Mouse (Mus musculus): Measurements from ENCODE around the gene Mob3b. TPM values are rescaled to one million over a fixed set of nuclear protein-coding genes. Genes with fewer than 3 reads are reported as not detected.
A peak's percentile ranks its signal among the peaks of the same experiment; 100 is the strongest.

Mob3b gene
- polyA plus RNA-seq, 1 experiment from 2014 or later: 7.1 TPM

- Histone ChIP-seq H3K9ac (no peak overlapping the region), H3K4me3 (no peak overlapping the region), H3K4me2 (no peak overlapping the region), H3K9me3 (replicated peaks) (no peaks in the 10 kb centered on the region), H3K4me1 (peaks cover 5% of the 10 kb centered on the region), H3K27ac (no peak overlapping the region), H3K27me3 (replicated peaks) (no peaks in the 10 kb centered on the region), H3K36me3 (no peaks in the 10 kb centered on the region)
- ATAC-seq: no peak
- 57% methylated on average over 14 of the region's 14 CpGs for WGBS (ENCODE audit: insufficient replicate concordance)
Measured at GRCm38 (mm10) chr4:35105115-35105773, 52.0 kb downstream of the Mob3b start.

DNA sequence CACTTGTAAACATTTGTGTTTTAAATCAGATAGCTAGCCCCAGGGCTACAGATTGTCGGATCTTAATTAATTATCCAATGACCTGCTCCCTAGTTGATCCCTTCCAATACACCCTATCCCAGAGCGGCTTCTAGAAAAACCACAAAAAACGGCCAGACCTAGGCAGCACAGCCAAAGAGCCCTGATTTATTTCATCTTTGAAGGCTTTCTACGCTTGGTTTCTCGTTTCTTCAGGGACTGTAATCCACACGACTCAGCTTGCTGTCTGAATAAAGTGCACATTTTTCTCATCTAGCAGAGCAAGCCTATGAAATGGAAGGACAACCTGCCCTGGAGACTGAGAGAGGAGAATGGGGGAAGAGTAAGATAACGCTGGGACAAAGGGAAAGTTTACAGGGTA lies 56.1 kb downstream of the Mob3b start:
- Histone ChIP-seq H3K36me3 (no peaks in the 10 kb centered on the region), H3K27ac (no peak overlapping the region), H3K27me3 (replicated peaks) (no peaks in the 10 kb centered on the region), H3K4me1 (peaks cover 32% of the 10 kb centered on the region), H3K4me3 (no peak overlapping the region), H3K9me3 (replicated peaks) (no peaks in the 10 kb centered on the region), H3K9ac (no peak overlapping the region), H3K4me2 (no peak overlapping the region)
- ATAC-seq: no peak
- 53% methylated on average over 7 of the region's 7 CpGs for WGBS (ENCODE audit: insufficient replicate concordance)

DNA sequence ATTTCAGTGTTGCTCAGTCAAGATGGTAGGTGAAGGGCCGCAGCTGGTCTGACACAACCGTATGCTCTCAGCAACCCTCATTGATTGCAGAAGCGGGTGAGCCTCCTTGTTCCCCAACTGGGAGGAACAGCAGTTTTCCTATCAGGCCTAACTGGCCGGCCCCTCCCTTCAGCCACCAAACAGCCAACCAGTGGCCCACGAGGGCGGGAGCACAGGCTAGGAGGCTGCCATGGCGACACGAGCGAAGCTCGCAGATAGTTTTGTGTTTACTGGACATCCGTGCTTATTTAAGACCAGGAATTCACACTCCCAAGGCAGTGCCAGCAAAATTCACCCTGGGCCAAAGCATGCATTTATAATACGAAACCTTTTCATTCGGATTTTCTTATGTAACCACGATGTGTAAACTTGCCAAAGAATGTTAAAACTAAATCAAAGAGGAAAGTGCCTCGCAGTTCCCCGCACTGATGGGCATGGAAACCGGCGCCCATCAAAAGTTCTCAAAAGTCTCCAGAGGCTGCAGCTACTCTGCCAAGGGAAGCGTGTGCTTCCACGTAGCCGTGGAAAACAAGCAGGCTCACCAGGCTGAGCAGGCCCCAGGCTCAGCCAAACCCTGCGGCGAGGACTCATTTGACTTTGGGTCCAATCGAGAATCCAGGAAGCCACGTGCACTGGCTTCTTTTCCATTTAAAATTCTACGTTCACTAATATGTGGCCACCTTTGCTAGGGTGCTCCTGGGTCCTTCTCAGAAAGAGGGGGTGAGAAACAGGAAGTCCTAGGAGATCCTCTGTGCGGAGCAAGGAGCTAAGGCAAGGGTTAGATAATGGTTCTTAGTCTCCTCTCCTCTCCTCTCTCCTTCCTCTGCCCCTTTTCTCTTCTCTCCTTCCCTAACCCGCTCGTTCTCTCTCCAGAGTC lies 57.2 kb downstream of the Mob3b start:
- peak; percentile 82 for ATAC-seq
- 0 out of 2 replicates have a peak overlapping the region, but pooled peaks have one; percentile 33 for H3K27ac ChIP-seq
- WGBS (ENCODE audit: insufficient replicate concordance): 7% methylated on average over 29 of the region's 29 CpGs

DNA sequence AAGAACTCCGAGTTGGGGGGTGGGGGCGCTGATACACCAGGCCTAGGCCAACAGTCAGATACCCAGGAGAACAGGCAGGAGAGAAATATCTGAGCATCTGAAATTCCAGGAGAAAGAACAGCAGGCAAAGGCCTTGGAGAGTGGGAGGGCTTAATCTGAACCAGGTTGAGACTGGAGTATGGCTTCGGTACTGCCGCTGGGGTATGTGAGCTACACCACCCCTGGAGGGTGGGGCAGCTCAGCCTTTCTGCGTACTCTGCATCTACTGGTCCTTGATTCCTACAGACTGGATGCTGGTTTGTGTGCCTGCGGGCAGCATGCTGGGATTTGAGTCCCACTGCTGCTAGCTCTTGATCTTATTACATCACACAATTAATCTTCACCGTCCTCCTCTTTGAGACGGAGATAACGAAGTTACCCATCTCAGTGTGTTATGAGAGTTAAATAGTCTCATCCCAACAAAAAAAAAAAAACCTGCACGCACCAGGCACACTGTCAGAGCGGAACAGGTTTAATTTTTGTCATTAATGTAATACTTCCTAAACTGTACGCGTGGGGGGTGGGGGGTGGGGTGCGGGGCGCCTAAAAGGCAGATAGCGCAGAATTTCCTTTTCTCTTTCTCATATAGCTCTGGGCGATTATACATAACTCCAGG lies 57.9 kb downstream of the Mob3b start:
- ATAC-seq: peak; percentile 5; the same call in 1 of the 2 replicates
- Histone ChIP-seq H3K4me2 (peak overlapping the region; percentile 75), H3K9ac (peak overlapping the region; percentile 37; the same call in 1 of the 2 replicates), H3K4me1 (peaks cover 32% of the 10 kb centered on the region), H3K27ac (no peak overlapping the region), H3K4me3 (peak overlapping the region; percentile 46), H3K36me3 (no peaks in the 10 kb centered on the region), H3K27me3 (replicated peaks) (no peaks in the 10 kb centered on the region), H3K9me3 (replicated peaks) (no peaks in the 10 kb centered on the region)
- 32% methylated on average over 17 of the region's 17 CpGs for WGBS (ENCODE audit: insufficient replicate concordance)

More for the DNA sequence above, 57.2 kb downstream of the Mob3b start:
- Histone ChIP-seq H3K9me3 (replicated peaks) (no peaks in the 10 kb centered on the region), H3K27me3 (replicated peaks) (no peaks in the 10 kb centered on the region), H3K4me2 (peak overlapping the region; percentile 75), H3K9ac (peak overlapping the region; percentile 37; the same call in 1 of the 2 replicates), H3K4me1 (peaks cover 32% of the 10 kb centered on the region), H3K36me3 (no peaks in the 10 kb centered on the region), H3K4me3 (peak overlapping the region; percentile 46)

- H3K4me3 ChIP-seq: no peak overlapping the region
- H3K27me3 ChIP-seq (replicated peaks): no peaks in the 10 kb centered on the region
- no peaks in the 10 kb centered on the region for H3K9me3 ChIP-seq (replicated peaks)
- no peaks in the 10 kb centered on the region for H3K36me3 ChIP-seq
- H3K4me2 ChIP-seq: 0 out of 2 replicates have a peak overlapping the region, but pooled peaks have one; percentile 75
- no peak overlapping the region for H3K27ac ChIP-seq
- peaks cover 32% of the 10 kb centered on the region for H3K4me1 ChIP-seq
- 32% methylated on average over 6 of the region's 6 CpGs for WGBS (ENCODE audit: insufficient replicate concordance)
- ATAC-seq: no peak
- H3K9ac ChIP-seq: no peak overlapping the region
Measured at GRCm38 (mm10) chr4:35098552-35098951, 58.7 kb downstream of the Mob3b start.

DNA sequence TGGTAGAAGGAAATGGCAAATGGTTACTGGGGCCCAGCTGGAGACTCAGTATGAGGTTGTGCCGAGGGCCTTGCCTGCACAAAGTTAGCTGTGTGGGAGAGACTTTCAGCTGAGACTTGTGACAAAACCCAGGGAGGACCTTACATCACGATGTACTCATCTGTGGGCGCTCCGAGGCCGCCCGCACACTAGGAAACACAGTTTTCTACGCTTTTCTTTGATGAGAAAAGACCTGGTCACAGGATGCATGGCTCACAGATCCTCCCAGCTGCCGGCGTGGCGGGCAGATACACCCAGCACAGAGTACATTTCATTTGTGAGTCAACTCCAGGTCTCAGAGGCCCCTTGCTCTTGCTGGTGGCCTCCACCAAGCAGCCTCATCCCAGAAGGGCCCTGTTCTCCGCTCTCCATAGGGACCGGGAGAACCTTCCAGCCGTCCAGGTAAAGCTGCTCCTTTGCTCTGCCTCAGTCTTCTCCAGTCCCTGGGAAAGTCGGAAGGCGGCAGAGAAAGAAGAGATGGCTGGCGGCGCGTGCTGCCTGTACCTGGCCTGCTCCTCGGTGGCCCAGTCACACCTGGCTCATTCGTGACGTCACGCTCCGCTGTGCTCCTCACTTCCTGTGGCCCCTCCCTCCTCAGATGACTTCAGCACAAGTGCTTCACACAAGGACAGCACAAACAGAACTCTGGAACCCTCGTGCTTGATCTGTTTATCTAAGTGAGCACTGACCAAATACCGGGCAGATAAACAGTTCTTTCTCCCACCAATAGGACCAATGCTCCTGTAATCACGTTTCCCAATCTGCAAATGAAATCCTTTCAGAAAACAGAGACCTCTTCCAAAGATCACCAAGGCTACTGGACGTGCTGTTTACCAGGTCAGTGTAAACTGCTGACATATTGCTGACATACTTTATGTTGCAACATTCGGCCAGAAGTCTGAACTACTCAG lies 60.8 kb downstream of the Mob3b start:
- H3K9me3 ChIP-seq (replicated peaks): no peaks in the 10 kb centered on the region
- peak; percentile 64 for ATAC-seq
- H3K9ac ChIP-seq: no peak overlapping the region
- peak overlapping the region; percentile 69 for H3K27ac ChIP-seq
- peaks cover 32% of the 10 kb centered on the region for H3K4me1 ChIP-seq
- no peaks in the 10 kb centered on the region for H3K36me3 ChIP-seq
- 56% methylated on average over 28 of the region's 28 CpGs for WGBS (ENCODE audit: insufficient replicate concordance)
- H3K4me2 ChIP-seq: no peak overlapping the region
- no peak overlapping the region for H3K4me3 ChIP-seq
- H3K27me3 ChIP-seq (replicated peaks): no peaks in the 10 kb centered on the region

DNA sequence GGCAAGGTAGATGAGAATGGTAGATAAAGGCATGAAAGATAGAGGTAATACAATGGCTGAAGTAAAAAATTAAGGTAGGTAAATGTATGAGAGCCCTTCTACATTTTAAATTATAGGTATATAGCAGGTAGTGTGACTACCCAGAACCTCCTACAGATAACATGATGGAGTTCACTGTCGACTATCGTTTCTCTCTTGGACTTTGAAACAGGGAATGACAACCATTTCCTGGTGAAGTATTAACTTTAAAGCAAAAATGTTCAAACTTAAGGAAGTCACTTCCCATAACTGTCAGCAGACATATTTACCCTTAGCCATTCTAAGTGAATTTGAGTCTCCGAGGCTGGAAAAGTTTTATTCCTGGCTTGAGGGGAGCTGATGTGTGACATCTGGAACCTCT lies 64.8 kb downstream of the Mob3b start:
- Histone ChIP-seq H3K9ac (no peak overlapping the region), H3K4me1 (peaks cover 6% of the 10 kb centered on the region), H3K9me3 (replicated peaks) (no peaks in the 10 kb centered on the region), H3K36me3 (no peaks in the 10 kb centered on the region), H3K27ac (no peak overlapping the region), H3K27me3 (replicated peaks) (no peaks in the 10 kb centered on the region), H3K4me3 (no peak overlapping the region), H3K4me2 (no peak overlapping the region)
- WGBS (ENCODE audit: insufficient replicate concordance): 65% methylated on average over 3 of the region's 3 CpGs
- ATAC-seq: no peak

DNA sequence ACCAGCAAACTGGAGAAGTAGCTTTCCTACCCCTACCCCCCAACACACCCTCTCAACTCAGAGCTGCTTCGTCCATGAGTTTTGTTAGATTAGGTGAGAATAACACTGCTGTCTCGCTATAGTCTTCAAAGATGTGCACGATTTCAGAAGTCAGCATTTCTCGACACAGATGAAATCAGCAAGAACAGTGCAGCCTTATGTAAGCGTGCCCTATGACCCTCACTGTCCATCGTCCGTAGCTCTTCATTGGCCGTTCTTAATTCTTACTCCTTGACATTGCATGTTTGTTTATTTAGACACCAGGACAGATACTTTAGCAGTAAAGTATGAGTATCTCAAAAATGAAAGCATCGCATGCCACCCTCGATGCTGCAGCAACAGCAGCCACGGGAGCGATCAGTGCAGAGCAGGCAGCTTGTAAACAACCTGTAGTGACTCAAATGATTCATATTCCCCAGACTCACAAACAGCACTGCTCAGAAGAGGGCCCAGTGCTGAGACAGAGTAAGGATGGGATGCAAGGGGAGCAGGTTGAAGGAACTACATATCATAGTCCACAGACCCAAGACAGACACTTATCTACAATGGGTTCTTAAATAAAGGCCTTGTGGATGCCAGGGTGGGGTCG lies 66.0 kb downstream of the Mob3b start:
- no peak overlapping the region for H3K4me3 ChIP-seq
- no peaks in the 10 kb centered on the region for H3K36me3 ChIP-seq
- no peak overlapping the region for H3K9ac ChIP-seq
- WGBS (ENCODE audit: insufficient replicate concordance): 77% methylated on average over 13 of the region's 13 CpGs
- H3K4me1 ChIP-seq: no peaks in the 10 kb centered on the region; the same call in 1 of the 2 replicates
- no peak overlapping the region for H3K4me2 ChIP-seq
- H3K9me3 ChIP-seq (replicated peaks): no peaks in the 10 kb centered on the region
- H3K27ac ChIP-seq: no peak overlapping the region
- ATAC-seq: no peak
- no peaks in the 10 kb centered on the region for H3K27me3 ChIP-seq (replicated peaks)

DNA sequence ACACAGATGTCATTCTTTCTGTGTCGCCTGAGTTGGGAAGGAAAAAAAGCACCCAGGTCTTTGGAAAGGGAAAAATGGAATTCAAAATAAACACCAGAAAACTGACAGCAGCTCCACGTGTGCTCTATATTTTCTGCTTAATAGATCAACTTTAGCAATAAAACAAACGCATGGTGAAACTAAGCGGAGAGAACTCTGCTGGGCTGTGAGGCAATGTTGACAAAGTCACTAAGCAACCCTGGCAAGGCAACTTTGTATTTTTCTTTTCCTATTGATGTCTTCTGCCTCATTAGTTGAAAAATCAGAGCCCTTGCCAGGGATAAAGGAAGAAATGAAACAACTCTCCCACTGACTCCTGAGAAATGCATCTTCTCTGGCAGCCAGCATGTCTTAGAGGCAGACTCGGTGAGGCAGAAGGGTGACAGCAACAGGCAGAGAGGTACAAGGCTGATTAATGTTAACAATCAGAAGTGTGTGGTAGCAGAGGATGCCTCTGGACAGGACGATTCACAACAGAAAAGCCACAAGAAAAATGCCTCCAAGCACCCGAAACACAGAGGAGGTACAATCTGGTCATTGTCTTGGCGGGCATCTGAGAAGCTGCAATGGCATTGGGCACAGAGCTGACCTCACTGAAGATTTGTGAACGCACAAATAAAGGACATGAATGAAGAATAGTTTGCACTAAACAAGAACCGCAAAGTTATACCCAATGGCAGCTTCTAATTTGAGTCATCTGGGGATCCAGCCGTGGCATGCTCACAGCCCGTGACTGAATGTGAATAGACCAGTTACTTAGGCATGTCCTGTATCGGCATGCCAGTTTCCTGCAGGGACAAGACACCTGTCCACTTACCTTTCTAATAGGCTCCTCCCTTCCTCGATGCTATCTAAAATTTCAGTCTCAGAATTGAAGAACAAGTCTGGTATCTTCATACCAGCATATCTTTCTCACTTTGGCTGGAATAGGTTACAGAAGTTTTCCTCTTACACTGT lies 67.7 kb downstream of the Mob3b start:
- no peak for ATAC-seq
- H3K4me2 ChIP-seq: no peak overlapping the region
- no peak overlapping the region for H3K27ac ChIP-seq
- H3K4me1 ChIP-seq: no peaks in the 10 kb centered on the region; the same call in 1 of the 2 replicates
- no peak overlapping the region for H3K9ac ChIP-seq
- no peak overlapping the region for H3K4me3 ChIP-seq
- H3K9me3 ChIP-seq (replicated peaks): no peaks in the 10 kb centered on the region
- H3K27me3 ChIP-seq (replicated peaks): no peaks in the 10 kb centered on the region
- 70% methylated on average over 14 of the region's 14 CpGs for WGBS (ENCODE audit: insufficient replicate concordance)
- H3K36me3 ChIP-seq: no peaks in the 10 kb centered on the region
